Mouse (Mus musculus): ENCODE data around the gene Hapln2.

Gene Hapln2

DNA sequence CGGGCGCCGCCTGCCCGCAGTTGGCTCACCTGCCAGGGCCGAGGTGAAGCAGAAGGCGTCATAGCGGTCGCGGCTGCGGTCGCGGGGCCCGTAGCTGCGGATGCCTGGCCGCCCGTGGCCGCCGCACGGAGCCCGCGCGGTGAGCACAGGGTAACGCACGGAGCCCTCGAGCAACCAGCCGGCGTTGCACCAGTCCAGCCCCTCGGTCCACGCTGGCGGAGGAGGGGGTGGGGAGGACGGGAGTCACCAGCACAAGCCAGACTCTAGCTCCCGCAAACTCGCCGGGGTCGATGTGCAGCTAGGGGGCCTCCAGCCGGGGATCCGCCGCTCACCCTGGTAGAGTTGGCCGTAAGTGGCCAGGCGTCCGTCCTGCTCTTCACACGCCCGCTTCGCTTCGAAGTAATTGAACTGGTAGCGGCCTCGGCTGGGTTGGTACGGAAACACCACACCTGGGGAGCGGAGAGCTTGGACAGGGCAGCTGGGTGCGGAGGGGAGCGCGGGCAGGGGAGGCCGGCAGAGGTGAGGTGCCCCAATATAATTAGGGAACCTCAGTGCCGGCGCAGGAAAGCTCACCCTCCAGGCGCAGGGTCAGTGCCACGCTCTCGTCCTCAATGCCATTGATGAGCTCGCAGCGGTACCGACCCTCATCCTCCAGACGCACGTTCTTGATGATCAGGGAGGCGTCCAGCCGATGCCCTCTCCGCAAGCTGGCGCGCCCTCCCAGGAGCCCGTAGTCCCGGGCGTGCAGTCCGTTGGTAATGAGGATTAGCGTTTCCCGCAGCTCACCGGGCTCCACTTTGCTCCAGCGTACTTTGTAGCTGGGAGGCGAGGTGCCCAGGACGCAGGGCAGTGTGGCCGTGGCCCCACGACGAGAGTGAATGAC is 4.0 kb downstream of the Hapln2 start:
- ChIA-PET POLR2A (interaction anchor here (0.6 to 2.8 kb wide), 45 partner anchors 8 to 417 kb away, joined by 3 to 14 read pairs (median 4); partner anchors contain the start of genes Bcan (in 3 of the 4), Gpatch4 (in 2 of the 4), Iqgap3 (in 2 of the 4) and Smg5 (in 2 of the 4)), CTCF (interaction anchor here (0.5 to 3.3 kb wide), 42 partner anchors 8 to 274 kb away, joined by 3 to 25 read pairs (median 6); partner anchors contain the start of genes Nes (in 2 of the 4), Bcan (in 1 of the 4), Iqgap3 (in 1 of the 4) and Mef2d (in 1 of the 4))

DNA sequence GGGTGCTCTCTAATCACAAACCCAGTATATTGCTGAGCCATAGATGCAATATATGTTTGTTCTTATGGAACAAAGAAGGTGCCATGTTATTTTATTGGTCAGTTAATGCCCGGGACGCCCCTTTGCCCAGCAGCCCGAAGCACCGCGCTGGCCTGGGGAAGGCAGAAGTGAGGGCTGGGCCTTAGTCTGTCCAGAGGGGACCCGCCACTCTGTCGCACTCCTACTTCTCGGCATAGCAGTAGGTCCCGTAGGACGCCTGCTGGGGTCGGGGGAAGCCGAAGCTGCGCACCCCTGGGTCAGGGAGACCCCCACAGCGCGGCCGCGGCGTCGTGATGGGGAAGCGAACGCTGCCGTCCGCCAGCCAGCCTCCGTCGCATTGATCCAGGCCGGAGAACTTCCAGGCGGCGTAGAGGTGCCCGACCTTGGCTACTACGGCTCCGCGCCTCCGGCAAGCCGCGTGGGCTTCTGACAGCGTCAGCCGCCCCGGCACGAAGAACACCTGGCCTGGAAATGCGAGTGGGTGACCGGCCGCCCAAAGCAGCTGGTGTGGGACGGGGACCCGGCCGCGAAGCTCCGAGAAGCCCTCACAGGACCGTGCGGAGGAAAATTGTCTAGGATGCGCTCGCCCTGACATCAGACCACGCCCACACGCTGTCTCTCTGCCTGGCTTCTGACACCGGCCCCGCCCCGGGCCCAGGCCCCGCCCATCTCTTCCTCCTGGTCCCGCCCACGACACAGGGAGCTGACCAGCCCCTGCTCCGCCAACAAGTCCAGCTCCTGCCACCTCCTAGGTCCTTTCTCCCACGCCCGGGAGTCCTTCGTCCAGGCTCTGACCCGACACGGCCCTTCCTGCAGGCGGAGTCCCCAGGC is 4.8 kb downstream of the Hapln2 start:
- CTCF ChIA-PET: interaction anchor here (0.5 to 3.3 kb wide), 39 partner anchors 9 to 273 kb away, joined by 3 to 25 read pairs (median 6); partner anchors contain the start of genes Nes (in 2 of the 4), Bcan (in 1 of the 4), Iqgap3 (in 1 of the 4) and Mef2d (in 1 of the 4)
- POLR2A ChIA-PET: interaction anchor here in 3 of 4 experiments (0.6 to 2.8 kb wide), 38 partner anchors 9 to 418 kb away, joined by 3 to 14 read pairs (median 4); partner anchors contain the start of genes Bcan (in 3 of the 3), Iqgap3 (in 2 of the 3), Smg5 (in 2 of the 3) and Tmem79 (in 2 of the 3)

DNA sequence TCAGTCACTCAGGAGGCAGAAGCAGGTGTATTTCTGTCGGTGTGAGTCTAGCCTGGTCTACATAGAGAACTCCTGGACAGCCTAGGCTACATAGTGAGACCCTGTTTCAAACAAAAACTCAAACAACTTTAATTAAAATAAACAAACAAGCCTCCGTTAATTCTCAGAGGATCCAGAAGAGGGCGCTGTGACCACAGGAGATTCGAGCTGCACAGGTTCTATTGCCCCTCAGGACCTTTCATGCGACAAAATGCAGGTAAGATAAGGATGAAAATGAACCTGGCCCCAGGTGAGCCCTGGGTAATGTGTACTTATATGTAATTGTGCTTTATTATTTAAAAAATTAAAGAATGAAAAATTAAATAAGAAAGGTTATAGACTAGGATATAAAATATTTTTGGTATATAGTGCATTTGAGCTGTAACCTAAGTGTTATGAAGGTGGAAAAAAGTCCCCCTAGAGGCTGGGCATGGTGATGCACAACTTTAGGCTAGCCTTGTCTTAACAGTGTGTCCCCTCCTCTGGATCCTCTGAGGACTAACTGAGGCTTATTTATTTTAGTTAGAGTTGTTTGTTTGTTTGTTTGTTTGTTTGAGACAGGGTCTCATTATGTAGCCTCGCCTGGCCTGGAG is 16.6 kb downstream of the Hapln2 start:
- POLR2A ChIA-PET: interaction anchor here in 3 of 4 experiments (0.5 to 1.6 kb wide), 16 partner anchors 10 to 505 kb away, joined by 3 to 7 read pairs (median 3); partner anchors contain the start of genes Nes (in 1 of the 3) and Prcc (in 1 of the 3)
- CTCF ChIA-PET: interaction anchor here (0.5 to 4.0 kb wide), 73 partner anchors 8 to 473 kb away, joined by 3 to 76 read pairs (median 4); partner anchors contain the start of genes Bcan (in 4 of the 4), Hapln2 (in 2 of the 4), Nes (in 2 of the 4) and Gpatch4 (in 1 of the 4)

DNA sequence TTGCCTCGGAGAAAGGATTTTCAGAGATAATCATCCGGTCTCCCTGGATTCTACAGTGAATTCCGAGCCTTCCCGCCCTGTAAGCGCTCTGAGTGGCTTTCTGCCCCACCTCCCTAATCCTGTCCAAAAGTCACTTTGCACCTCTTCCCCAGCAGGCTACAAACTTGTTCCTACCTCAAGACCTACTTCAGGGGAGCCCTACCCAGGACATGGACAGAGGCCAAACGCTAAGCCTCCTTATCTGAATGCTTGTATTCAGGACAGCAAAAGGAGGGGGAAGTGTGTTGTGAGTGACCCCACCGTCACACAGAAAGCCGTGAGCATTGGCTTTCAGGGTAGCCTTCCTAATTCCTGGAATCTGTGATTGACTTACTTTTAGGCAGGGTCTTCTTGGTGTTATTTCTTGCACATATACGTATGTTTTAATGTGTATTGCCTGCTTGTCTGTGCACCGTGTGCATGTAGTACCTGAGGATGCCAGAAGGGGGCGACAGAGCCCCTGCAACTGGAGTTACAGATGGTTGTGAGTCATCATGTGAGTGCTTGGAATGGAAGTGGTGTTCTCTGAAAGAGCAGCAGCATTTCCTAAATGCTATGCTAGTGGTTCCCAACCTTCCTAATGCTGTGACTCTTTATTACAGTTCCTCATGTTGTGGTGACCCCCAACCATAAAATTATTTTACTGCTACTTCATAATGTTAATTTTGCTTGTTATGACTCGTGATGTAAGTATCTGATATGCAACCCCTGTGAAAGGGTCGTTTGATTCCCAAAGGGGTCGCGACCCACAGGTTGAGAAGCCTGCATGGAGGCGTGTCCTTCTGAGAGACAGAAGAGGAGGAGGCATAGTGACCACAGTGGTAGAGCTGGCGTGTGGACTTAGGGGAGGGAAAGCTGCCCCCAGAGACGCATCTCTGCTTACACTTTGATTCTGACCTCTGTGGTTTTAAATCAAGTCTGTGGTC is 21.3 kb downstream of the Hapln2 start:
- POLR2A ChIA-PET: interaction anchor here in 2 of 4 experiments (0.6 to 1.7 kb wide), 3 partner anchors 17 to 230 kb away, joined by 3 to 6 read pairs (median 3); no protein-coding TSS in a partner anchor
- CTCF ChIA-PET: interaction anchor here (0.5 to 3.2 kb wide), 10 partner anchors 11 to 1197 kb away, joined by 3 to 22 read pairs (median 4); no protein-coding TSS in a partner anchor

DNA sequence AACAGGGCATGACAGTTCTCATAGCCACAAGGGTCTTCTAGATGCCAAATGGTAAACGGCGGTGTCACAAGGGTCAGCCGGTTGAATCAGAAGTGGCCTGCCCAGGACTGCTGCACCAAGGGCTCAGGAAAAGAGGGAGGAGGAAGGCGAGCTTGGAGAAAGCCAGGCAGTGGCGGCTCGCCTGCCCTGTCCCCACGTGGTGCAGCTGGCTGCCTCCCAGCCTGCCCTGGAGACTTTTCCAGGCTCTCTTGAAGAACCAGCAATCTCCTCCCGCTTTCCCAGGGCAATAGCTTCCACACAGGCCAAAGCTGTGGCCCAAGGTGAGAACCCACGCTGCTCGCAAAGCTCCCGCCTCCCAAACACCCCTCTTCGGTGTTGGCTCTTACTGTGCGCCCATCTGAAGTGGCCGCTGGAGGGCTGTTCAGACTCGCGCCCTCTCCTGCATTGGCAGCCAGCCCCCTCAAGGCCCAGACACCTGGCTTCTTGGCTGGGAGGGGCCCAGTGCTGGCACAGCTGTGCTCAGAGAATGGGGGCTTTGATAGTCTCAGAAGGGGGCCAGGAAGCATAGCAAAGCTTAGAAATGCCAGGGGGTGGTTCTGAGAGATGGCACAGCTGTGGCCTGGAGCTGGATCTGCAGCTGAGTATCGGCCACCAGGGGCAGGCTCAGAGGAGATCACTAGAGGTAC is 24.9 kb downstream of the Hapln2 start:
- ChIA-PET CTCF (interaction anchor here in 3 of 4 experiments (0.6 to 2.8 kb wide), 12 partner anchors 8 to 240 kb away, joined by 3 to 19 read pairs (median 5); partner anchors contain the start of genes Hapln2 (in 1 of the 3) and Iqgap3 (in 1 of the 3)), POLR2A (interaction anchor here in 2 of 4 experiments (0.9 to 1.6 kb wide), 2 partner anchors 21 to 56 kb away, joined by 4 read pairs; no protein-coding TSS in a partner anchor)

DNA sequence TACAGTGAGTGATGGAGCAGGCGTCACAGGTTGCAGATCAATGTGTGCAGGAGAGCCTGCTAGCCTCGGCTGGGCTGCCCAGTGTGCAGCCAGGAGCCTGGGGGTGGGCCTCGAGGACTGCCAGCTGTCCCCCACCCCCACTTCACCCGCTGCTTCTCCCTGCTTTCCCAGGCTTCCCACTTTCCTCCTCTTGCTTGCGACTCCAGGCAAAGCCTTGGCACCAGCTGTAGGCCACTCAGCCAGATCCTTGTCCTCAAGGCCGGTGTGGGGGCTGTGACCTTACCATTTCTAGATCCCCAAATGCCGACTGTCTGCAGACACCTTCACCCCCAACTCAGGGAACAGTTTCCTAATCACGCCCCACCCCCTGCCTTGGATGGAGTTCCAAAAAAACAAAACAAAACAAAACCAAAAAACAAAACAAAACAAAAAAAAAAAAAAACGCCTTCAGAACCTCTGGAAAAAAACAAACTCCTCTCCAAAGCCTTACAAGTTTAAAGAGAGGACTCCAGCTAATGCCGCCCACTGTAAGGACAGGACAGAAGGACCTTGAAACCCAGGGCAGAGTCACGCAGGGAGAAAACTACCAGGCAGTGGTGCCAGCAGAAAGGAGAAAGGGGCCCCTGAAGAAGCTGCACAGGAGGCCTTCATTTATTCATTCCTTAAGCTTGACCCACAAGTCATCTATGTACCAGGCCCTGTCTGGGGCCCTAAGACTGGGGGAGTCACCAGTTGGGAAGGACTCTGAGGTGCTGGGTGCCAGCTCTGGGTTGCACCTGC is 26.4 kb downstream of the Hapln2 start:
- POLR2A ChIA-PET: interaction anchor here in 3 of 4 experiments (0.6 to 3.2 kb wide), 19 partner anchors 10 to 1069 kb away, joined by 3 to 20 read pairs (median 5); partner anchors contain the start of genes Nes (in 2 of the 3), Iqgap3 (in 1 of the 3) and Prcc (in 1 of the 3)
- CTCF ChIA-PET: interaction anchor here (0.5 to 3.3 kb wide), 27 partner anchors 10 to 1806 kb away, joined by 3 to 26 read pairs (median 4); partner anchors contain the start of genes Nes (in 2 of the 4) and Lrrc71 (in 1 of the 4)

DNA sequence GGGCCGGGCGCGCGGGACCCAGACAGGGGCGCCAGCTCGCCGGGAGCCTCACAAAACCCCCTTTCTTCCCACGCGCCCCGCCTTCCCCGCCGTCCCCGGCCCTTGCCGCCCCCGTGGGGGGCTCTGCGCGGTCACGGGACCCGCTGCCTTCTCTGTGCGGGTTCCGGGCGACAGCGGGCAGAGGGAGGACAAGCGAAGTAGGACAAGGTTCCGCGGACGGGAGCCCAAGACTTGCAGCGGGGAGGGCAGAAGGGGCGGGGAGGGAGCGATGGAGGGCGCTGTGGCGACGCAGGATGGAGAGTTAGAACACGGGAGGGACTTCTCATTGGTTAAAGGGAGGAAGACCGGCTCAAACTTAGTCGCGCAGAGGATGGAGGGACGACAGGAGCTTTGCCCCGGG is 27.2 kb downstream of the Hapln2 start, which contains the start of gene Bcan:
Gene Bcan (minus strand): TSS at position 50 of the 400 bp plus-strand sequence.
- CTCF ChIA-PET: interaction anchor here (0.6 to 3.3 kb wide), 31 partner anchors 9 to 1116 kb away, joined by 3 to 26 read pairs (median 4); partner anchors contain the start of genes Nes (in 2 of the 4), Hapln2 (in 1 of the 4) and Lrrc71 (in 1 of the 4)

DNA sequence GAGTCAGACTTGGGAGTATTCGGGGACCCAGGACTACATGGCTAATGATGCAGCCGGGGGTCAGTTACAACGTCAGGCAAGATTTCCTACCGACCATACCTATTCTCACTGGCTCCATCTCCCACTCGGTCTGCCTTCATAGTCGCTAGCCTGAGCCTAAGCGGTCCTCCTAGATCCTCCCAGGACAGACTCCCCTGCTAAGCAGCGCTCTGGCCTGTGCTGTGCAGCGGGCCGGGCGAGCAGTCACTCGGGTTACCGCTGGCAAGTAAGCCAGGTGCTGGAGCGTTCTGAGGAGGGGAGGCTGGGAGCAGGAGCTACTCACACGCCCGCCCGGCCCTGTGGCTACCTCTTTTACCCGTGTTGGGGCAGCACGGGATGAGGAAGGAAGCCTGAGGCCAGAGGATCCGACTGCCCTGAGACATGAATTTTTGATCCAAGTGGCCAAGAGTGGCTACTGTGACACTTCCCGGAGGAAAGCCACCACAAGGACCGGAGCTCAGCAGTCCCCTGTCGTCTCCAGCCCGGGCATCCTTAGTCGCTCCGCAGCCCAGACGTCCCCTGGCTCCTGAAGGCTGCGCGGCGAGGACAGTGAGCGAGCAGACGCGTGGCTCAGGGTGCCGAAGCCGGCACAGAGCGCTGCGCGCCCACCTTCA is 28.0 kb downstream of the Hapln2 start:
- ChIA-PET CTCF (interaction anchor here (0.6 to 3.3 kb wide), 31 partner anchors 8 to 1117 kb away, joined by 3 to 26 read pairs (median 4); partner anchors contain the start of gene Nes (in 2 of the 4)), POLR2A (interaction anchor here in 3 of 4 experiments (0.5 to 3.2 kb wide), 28 partner anchors 8 to 511 kb away, joined by 3 to 20 read pairs (median 4); partner anchors contain the start of genes Nes (in 2 of the 3), Hapln2 (in 1 of the 3), Iqgap3 (in 1 of the 3) and Lmna (in 1 of the 3))

More for the DNA sequence above, 27.2 kb downstream of the Hapln2 start, which contains the start of gene Bcan:
- POLR2A ChIA-PET: interaction anchor here in 3 of 4 experiments (0.6 to 3.2 kb wide), 27 partner anchors 9 to 1068 kb away, joined by 3 to 20 read pairs (median 4); partner anchors contain the start of genes Nes (in 2 of the 3), Hapln2 (in 1 of the 3), Iqgap3 (in 1 of the 3) and Prcc (in 1 of the 3)

DNA sequence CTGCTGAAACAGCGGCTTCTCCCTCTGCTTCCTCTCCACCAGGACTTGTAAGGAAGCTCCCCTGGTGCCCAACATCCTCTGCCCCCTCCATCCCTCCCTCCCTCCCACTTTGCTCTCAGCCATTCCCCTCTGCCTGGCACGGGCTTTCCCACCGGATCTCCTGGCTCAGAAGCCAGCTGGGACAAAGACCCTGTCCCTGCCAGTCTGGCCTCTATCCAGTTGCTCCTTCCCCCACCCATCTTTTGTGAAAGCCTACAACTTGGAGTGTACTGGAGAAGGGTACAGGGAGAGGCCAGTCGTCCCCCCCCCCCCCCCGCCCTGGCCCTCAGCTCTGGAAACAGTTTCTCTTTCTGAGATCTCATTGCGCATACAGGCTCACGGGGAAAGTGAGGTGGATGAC is 28.6 kb downstream of the Hapln2 start:
- ChIA-PET POLR2A (interaction anchor here in 3 of 4 experiments (0.5 to 3.2 kb wide), 23 partner anchors 8 to 511 kb away, joined by 3 to 20 read pairs (median 4); partner anchors contain the start of genes Nes (in 2 of the 3), Hapln2 (in 1 of the 3), Iqgap3 (in 1 of the 3) and Lmna (in 1 of the 3)), CTCF (interaction anchor here in 3 of 4 experiments (0.6 to 3.3 kb wide), 18 partner anchors 11 to 447 kb away, joined by 3 to 26 read pairs (median 6); partner anchors contain the start of gene Nes (in 2 of the 3))

DNA sequence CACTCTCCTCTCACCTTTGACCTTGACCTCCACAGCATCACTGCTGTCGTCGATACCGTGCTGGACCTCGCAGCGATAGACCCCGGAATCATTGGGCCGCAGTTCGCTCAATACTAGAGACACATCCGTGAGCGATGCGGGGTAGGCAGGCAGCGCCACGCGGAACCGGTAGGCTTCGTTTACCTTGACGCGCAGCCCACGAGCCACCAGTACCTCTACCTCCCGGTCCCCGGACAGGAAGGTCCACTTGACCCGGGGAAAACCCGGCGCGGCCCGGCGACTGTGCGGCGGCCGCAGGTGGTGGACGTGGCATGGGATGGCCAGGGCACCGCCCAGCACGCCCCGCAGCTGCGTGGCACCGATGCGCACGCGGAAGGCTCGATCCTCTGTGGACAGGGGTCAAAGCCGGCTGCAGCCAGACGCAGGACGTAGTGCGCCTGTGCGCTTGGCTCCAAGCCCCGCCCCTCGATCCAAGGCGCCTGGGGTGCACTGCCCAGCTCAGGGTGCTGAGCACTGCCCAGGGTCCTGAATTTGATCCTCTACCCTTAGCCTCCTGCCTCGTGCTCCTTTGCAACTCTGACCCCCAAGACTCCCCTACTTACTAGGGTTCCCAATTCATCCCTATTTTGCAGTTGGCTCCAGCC is 30.3 kb downstream of the Hapln2 start:
- POLR2A ChIA-PET: interaction anchor here (0.6 to 6.0 kb wide), 12 partner anchors 9 to 144 kb away, joined by 3 to 35 read pairs (median 4); partner anchors contain the start of genes Iqgap3 (in 1 of the 4), Mef2d (in 1 of the 4) and Nes (in 1 of the 4)
- CTCF ChIA-PET: interaction anchor here in 3 of 4 experiments (0.6 to 3.0 kb wide), 11 partner anchors 10 to 240 kb away, joined by 3 to 18 read pairs (median 5); partner anchors contain the start of gene Nes (in 1 of the 3)

DNA sequence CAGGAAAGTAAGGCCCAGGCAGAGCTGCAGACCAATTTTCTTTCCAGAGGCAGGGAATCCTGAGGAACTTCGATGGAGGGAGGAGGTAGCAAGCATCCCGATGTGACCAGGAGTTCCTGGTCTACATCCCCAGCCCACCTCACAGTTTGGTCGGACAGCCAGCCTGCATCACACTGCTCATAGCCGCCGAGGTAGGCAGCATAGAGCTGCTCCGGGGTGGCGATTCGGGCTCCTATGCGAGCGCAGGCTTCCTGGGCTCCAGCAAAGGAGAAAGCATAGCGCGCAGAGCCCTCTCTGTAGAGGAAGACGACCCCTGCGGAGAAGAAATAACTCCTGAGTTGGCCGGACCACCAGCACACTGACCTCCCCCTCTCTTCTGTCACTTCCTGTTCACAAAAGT is 31.0 kb downstream of the Hapln2 start:
- POLR2A ChIA-PET: interaction anchor here in 3 of 4 experiments (0.6 to 6.0 kb wide), 7 partner anchors 8 to 89 kb away, joined by 3 to 35 read pairs (median 4); partner anchors contain the start of gene Nes (in 1 of the 3)
- CTCF ChIA-PET: interaction anchor here in 3 of 4 experiments (0.6 to 2.3 kb wide), 7 partner anchors 9 to 241 kb away, joined by 3 to 18 read pairs (median 7); partner anchors contain the start of gene Nes (in 1 of the 3)

DNA sequence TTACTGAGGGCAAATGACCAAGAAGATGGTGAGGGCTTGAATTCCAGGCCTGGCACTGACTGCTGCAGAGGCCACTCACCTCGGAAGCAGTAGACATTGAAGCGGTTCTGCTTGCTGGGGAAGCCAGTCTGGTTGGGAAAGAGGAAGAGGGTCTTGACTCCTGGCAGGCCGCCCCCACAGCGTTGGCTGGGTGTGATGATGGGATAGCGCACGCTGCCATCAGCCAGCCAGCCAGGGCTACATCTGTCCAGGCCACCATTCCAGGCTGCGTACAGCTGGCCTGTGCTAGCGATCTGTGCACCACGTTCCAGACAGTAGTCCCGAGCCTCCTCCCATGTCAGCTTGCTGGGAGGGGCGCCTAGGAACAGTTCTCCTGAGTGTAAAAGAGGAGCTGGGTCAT is 32.1 kb downstream of the Hapln2 start:
- ChIA-PET POLR2A (interaction anchor here in 2 of 4 experiments (0.9 to 6.0 kb wide), 4 partner anchors 8 to 35 kb away, joined by 3 to 35 read pairs (median 4); partner anchors contain the start of gene Nes (in 2 of the 2)), CTCF (interaction anchor here in 3 of 4 experiments (0.6 to 2.3 kb wide), 7 partner anchors 8 to 28 kb away, joined by 3 to 8 read pairs (median 4); partner anchors contain the start of gene Nes (in 1 of the 3))
